Mouse (Mus musculus): ENCODE results near the gene Sun5.
"Not testable (repeated sequence)": the region's sequence is repeated elsewhere in the genome, so short reads cannot be mapped to it uniquely, and the experiment has no call there.

The Sun5 gene

DNA sequence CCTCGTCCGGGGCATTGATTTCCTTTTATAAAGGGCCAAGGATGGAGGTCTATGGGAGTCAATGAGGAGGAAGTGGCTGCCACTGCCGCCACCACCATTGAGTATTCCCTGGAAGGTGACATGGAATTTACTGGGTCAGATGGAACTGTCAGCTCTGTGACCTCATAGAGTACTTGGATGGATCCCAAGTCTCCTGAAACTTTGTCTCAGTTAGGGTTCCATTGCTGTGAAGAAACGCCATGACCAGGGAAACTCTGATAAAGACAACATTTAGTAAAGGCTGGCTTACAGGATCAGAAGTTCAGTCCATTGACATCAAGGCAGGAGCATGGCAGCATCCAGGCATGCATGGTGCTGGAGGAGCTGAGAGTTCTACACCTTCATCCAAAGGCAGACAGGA, at the start of gene Sun5:
Gene Sun5 (minus strand): TSS at position 101 of the 400 bp plus-strand sequence.
- DNase-seq (ENCODE audit: low spot score) = no peak

DNA sequence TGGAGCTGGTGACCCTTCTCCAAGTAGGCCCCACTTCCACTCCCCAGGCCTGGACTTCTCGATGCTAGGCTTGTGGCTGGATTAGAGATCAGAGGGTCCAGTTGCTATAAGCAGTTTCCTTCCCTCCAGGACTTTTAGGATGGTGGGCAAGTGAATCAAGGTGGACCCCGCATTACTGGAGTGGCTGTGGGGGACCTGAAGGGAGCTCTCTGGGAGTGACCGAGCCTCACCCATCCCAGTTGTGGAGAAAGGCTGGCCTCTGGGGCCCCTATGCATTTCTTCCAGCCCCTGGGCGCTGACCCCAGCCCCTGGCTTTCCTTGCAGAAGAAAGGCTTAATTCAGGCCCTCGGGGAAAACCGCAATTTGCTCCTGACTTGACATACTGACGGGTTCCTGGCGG, 47.0 kb upstream of the Sun5 start, which contains the start of gene Bpifb3:
Gene Bpifb3 (plus strand): TSS at position 301 of the 400 bp plus-strand sequence.
- no peak for DNase-seq (ENCODE audit: low spot score)

DNA sequence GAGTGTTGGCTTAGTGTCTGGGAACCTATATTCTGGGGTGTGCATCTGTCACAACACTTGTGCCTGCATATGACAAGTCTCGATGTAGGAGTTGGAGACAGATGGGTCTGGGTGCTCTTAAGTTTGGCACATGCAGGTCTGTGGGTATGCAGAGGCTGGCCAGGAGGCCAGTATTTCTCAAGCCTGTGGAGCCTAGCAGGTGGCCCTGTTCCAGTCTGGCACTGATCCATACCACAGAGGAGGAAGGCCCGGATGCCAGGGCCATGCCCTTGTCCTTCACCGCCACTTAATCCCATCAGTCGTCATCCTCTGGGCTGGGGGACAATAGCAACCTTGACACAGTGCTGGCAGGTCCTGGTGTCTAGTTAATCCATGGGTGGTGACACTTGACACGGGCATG, 43.3 kb upstream of the Sun5 start:
- peak; percentile 43 for DNase-seq (ENCODE audit: low spot score)

DNA sequence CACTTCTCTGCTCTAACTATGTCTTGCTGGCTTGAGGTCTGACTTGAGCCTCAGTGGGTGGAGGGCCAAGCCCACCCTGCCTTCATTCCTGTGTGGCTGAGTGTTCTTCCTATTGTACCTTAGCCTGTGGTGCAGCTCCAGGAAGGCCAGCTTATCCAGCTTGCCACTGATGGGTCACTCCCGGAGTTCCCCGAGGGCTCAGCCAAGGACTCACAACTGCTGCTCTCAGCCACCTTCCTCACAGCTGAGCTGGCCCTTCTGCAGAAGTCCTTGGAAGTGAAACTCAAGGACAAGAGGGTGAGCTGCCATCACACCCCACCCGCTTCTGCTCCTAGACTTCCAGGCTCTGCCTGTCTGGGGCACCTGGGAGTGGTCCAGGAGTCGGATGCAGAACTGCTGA, 35.7 kb upstream of the Sun5 start:
- peak; percentile 9 for DNase-seq (ENCODE audit: low spot score)

GRCm38 (mm10) chr2:153902726-153903125, 31.8 kb upstream of the Sun5 start:
- DNase-seq (ENCODE audit: low spot score) = no peak

GRCm38 (mm10) chr2:153900088-153900487, 29.2 kb upstream of the Sun5 start, which contains the start of gene Bpifb6:
Bpifb6 (plus strand) TSS chr2:153900388.
- no peak for DNase-seq (ENCODE audit: low spot score)

DNA sequence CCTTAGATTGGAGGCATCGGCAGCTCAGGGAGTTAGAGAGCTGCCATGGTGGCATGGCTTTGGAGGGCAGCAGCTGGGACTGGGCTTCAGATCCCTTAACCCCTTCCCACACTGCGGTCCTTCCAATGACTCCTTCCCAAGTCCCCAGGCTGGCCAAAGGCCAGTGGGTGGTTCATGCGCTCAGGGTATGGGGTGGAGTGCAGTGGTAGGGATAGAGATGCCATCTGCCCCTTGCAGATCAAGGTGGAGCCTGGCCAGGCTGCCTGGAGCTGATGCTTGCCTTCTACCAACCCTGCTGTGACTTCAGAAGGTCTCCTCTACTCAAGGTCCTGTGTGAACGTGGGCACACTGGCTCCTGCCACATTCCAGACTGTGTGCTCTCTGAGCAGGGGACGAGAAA, 28.2 kb upstream of the Sun5 start:
- no peak for DNase-seq (ENCODE audit: low spot score)

DNA sequence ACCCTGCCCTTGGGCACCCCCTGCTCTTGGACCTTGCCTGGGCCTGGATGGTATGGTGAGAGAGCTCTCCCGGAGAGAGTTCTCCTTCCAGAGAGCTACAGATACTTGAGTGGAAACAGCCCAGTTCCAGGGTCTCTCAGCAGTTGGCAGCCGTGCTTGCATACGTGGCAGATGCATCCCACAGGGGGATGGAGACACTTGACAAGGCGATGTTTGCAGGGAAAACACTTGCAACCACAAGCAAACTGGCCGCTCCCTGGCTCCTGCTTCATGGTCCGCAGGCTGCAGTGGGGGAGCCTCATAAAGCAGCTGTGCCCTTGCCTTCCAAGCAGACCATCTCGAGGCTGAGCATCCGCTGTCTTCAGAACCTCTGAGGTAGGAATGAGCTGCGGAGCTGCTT, 3.9 kb upstream of the Sun5 start, which contains the start of gene Bpifb2:
Gene Bpifb2 (plus strand): TSS at position 301 of the 400 bp plus-strand sequence.
- no peak for DNase-seq (ENCODE audit: low spot score)

- no peak for DNase-seq (ENCODE audit: low spot score)
These were observed 8.9 kb downstream of the Sun5 start for GRCm38 (mm10) chr2:153861960-153862359.

GRCm38 (mm10) chr2:153860715-153861114, 10.2 kb downstream of the Sun5 start:
- no peak for DNase-seq (ENCODE audit: low spot score)

DNA sequence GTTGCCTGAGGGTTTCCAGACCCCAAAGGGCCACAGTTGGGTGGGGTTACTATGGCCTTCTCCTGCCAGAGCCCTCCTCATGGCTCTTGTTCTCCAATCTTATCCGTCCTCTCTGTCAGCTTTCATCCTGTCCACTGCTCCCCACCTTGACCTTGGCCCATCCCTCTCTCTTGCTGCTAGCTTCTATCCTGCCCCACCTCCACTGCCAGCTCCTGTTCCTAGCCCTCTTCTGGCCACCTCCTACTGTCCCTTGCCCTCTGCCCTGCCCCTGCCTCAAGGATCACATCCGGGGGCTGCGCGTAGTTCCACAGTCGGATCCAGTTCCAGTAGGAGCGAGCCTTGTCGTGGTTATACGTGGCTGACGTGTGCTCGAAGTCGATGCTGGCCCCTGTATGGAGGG, 10.6 kb downstream of the Sun5 start:
- no peak for DNase-seq (ENCODE audit: low spot score)

- DNase-seq (ENCODE audit: low spot score) = no peak
These were observed 11.3 kb downstream of the Sun5 start for GRCm38 (mm10) chr2:153859581-153859980.

- DNase-seq (ENCODE audit: low spot score) = no peak
These were observed 17.3 kb downstream of the Sun5 start for GRCm38 (mm10) chr2:153853544-153853943.

DNA sequence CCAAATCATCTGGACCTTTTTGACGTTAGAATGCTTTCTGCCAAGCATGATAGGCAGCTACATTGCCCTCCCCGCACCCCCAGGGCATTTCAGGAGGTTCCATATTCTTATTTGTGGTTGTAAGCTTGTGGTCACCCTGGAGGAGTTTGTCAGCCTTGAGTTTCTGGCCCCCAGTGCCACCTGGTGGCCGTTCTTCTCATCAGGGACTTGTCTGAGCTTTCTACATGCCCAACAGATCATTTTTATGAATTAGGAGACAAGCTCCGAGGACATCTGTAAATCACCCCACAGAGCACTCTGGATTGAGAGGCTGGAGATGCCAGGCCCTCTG, 19.9 kb downstream of the Sun5 start:
- peak; percentile 46 for DNase-seq (ENCODE audit: low spot score)

DNA sequence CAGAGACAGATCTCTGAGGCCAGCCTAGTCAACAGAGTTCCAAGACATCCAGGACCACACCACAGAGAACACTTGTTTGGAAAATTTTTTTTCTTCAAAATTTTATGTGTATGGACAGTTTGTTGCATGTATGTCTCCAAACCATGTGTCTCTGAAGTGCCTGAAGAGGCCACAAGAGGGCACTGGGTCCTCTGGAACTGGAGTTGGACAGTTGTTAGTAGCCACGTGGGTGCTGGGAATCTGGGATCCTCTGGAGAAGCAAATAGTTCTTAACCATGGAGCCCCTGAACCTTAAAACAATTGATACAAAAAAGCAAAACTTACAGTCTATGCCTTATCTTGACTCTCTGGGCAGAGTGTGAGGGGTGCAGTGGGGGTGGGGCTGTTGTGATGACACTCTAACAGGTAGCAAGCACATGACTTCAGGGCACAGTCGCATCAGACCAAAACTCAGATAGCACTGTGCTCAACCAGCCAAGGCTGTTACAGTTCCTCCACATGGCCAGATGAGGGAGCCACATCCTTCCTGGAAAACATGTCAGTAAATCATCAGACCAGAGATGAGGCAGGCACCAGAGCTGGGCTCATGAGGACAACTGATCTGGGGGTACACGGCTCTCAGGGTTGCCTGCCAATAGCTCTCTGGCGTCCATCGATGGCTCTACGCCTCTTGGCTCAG, 20.4 kb downstream of the Sun5 start:
- no peak for DNase-seq (ENCODE audit: low spot score)

GRCm38 (mm10) chr2:153848389-153848788, 22.5 kb downstream of the Sun5 start:
- no peak for DNase-seq (ENCODE audit: low spot score)

DNA sequence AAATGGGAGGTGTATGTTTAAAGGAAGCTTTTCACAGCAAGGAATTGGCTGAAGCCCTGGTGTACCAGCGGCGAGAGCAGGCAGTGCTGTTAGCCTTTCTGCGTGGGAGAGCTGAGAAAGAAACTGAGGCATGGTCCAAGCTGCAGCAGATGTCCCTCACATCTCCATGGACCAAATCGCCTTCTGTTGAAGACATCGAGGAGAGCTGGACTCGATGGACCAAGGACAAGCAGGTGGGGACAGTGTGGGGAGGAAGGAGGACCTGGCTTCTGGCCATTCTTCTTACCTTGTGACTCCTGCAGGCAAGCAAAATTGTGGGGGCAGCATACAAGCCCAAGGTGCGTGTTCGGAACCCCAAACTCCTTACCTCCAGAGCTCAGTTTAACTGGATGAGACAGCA, 28.0 kb downstream of the Sun5 start:
- no peak for DNase-seq (ENCODE audit: low spot score)

- DNase-seq (ENCODE audit: low spot score) = no peak
These were observed 37.6 kb downstream of the Sun5 start for GRCm38 (mm10) chr2:153833291-153833690.

DNA sequence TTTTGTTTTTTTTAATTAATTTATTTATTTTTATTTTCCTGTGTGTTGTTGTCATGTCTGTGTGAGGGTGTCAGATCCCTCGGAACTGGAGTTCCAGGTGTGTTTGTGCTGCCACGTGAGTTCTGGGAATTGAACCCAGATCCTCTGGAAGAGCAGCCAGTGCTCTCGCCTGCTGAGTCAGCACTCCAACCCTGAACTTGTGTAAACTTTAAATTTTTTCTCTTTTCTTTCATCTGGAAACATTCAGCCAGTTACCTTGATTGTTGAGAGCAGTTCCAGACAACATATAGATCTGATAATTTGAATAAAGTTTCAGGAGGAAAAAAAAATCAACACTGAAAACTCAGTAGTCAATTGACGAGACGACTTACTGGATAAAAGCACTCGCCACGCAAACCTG, 42.2 kb downstream of the Sun5 start:
- DNase-seq (ENCODE audit: low spot score) = no peak

- no peak for DNase-seq (ENCODE audit: low spot score)
These were observed 43.6 kb downstream of the Sun5 start for GRCm38 (mm10) chr2:153827171-153827830.

GRCm38 (mm10) chr2:153825900-153826299, 45.0 kb downstream of the Sun5 start:
- DNase-seq (ENCODE audit: low spot score) = not testable (repeated sequence)

GRCm38 (mm10) chr2:153824593-153824992, 46.3 kb downstream of the Sun5 start:
- DNase-seq (ENCODE audit: low spot score) = no peak

DNA sequence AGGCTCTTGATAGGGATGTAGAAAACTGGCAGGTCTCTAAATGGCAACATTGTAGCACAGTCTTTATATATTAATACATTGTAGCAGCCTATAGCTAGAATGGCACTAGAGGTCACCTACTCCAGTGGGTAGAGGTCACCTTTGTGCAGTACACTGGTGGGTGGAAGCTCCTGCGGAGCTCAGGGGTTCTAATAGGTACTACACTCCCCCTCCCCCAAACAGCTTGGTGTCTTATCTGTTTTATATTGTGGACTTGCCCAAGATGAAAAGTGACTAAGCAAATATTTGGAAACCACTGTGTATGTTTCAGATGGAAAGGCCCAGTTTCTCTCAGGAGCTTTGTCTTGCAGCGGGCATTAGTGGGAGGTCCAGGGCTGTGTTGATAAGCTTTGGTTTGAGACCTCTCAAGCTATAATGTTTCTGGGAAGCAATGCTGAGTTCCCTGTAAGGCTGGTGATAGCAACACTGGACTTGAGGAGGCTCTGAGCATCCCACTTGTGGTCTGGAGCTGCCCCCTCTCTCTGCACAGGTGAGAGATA, 48.8 kb downstream of the Sun5 start:
- DNase-seq (ENCODE audit: low spot score) = no peak

All from ovary, postnatal 36 days (tissue).